Mouse (Mus musculus) megakaryocyte, embryonic 14.5 days (primary cell): ENCODE measurements around the gene Ifrd2.

Experiments
- FLI1 ChIP-seq: IDR thresholded peaks from 2 replicates; pipeline ENCODE4 v1.6.1; 2012; ENCODE audit warnings: low read length, inconsistent platforms, mixed read lengths
- GATA1 ChIP-seq: IDR thresholded peaks from 3 replicates; pipeline ENCODE4 v1.6.1; 2012; ENCODE audit warnings: mixed read lengths, low read length, inconsistent platforms, borderline replicate concordance

- no peak for TF ChIP-seq GATA1
- TF ChIP-seq FLI1, result no peak
Measured at GRCm38 (mm10) chr9:107578587-107578986, 8.9 kb upstream of the Ifrd2 start, which contains the start of gene Naa80.
